ENCODE assay signal across 8 mouse cellular contexts in genomic region chr5:141916954-141917353, GRCm38 (mm10).
DNase-seq lines count a peak whose midpoint lies in the region.
"Had no signal": no experiment of that assay in that cellular context is flagged by ENCODE, and none has a peak within 500 bp of the region (broad histone marks: within the 10 kb centered on the region; RNA-seq: fewer than 3 reads in every experiment).

No protein-coding gene starts in this region.

- peak; percentile 6 for DNase-seq in kidney, adult 11 months
- DNase-seq in kidney, adult 18-20 months = no peak
- DNase-seq in urinary bladder, postnatal 14 days (ENCODE audit: low spot score) = peak; percentile 6
- DNase-seq in urinary bladder, postnatal 36 days (ENCODE audit: low spot score in 2 of 2) = no peak
- DNase-seq in kidney, postnatal 36 days = peak; percentile 12 to 29
- DNase-seq in testis, postnatal 14 days (ENCODE audit: low spot score) = no peak
- no peak for DNase-seq in layer of hippocampus, postnatal 36 days
- DNase-seq: cerebellum, adult 18-20 months had no signal

Comparison
In these comparisons a context has a peak if more than half of its experiments do, and no peak if none do; other contexts are left out.
1. DNase-seq: peak in kidney, adult 11 months (single experiment), urinary bladder, postnatal 14 days (single experiment) and kidney, postnatal 36 days (2 of 2); none in kidney, adult 18-20 months (single experiment), urinary bladder, postnatal 36 days (0 of 2), testis, postnatal 14 days (single experiment) and layer of hippocampus, postnatal 36 days (0 of 2).